In genomic region chr4:59764950-59765349, GRCm38 (mm10) we compare ENCODE assay signal across 11 mouse cellular contexts. TPM values are rescaled to one million over a fixed set of nuclear protein-coding genes. Genes with fewer than 3 reads are reported as not detected.
DNase-seq lines count a peak whose midpoint lies in the region; ATAC-seq and TF ChIP-seq lines count a peak whose summit lies in the region.
"Had no signal": no experiment of that assay in that cellular context is flagged by ENCODE, and none has a peak within 500 bp of the region (broad histone marks: within the 10 kb centered on the region; RNA-seq: fewer than 3 reads in every experiment).

No protein-coding gene starts in this region.

- 0 out of 2 replicates have a peak, but pooled peaks have one; percentile 38 for ATAC-seq in forebrain, embryonic 13.5 days
- no peak for ATAC-seq in liver, embryonic 11.5 days (replicated peaks; ENCODE audit: low FRiP score)
- ATAC-seq in liver, embryonic 12.5 days, result no peak
- ATAC-seq in midbrain, postnatal 0 days (ENCODE audit: low FRiP score), result no peak
- no peak for ATAC-seq in megakaryocyte, adult 5-6 weeks (ENCODE audit: poor library complexity, severe bottlenecking)

- H3K27ac ChIP-seq in forebrain, embryonic 13.5 days, result peak overlapping the region; percentile 63; the same call in 1 of the 2 replicates
- no peak overlapping the region for H3K27ac ChIP-seq in forebrain, embryonic 10.5 days
- no peak overlapping the region for H3K27ac ChIP-seq in liver, embryonic 11.5 days (ENCODE audit: low read depth, low read length)
- no peak overlapping the region for H3K27ac ChIP-seq in liver, embryonic 12.5 days
- H3K27ac ChIP-seq in hindbrain, embryonic 10.5 days, result peak overlapping the region; percentile 41; the same call in 1 of the 2 replicates
- H3K27ac ChIP-seq in midbrain, postnatal 0 days (ENCODE audit: low read depth, low read length), result peak overlapping the region; percentile 26; the same call in 1 of the 2 replicates
- H3K27ac ChIP-seq: neural tube, embryonic 12.5 days had no signal

- WGBS in forebrain, embryonic 13.5 days, result 79% methylated on average over 7 of the region's 7 CpGs
- 83% methylated on average over 7 of the region's 7 CpGs for whole genome bisulfite sequencing in forebrain, embryonic 10.5 days
- WGBS in liver, embryonic 11.5 days, result 54% methylated on average over 7 of the region's 7 CpGs
- WGBS in liver, embryonic 12.5 days (ENCODE audit: insufficient replicate concordance), result 60% methylated on average over 7 of the region's 7 CpGs
- 76% methylated on average over 7 of the region's 7 CpGs for WGBS in hindbrain, embryonic 10.5 days
- WGBS in midbrain, postnatal 0 days, result 70% methylated on average over 7 of the region's 7 CpGs

- H3K36me3 ChIP-seq in forebrain, embryonic 13.5 days (ENCODE audit: poor library complexity, severe bottlenecking), result peaks cover 11% of the 10 kb centered on the region
- peaks cover 14% of the 10 kb centered on the region for H3K36me3 ChIP-seq in forebrain, embryonic 10.5 days (replicated peaks)
- H3K36me3 ChIP-seq in liver, embryonic 11.5 days (ENCODE audit: control insufficient read depth, insufficient read depth, low read length), result peaks cover 2% of the 10 kb centered on the region; the same call in 1 of the 2 replicates
- peaks cover 14% of the 10 kb centered on the region for H3K36me3 ChIP-seq in liver, embryonic 12.5 days
- H3K36me3 ChIP-seq in hindbrain, embryonic 10.5 days, result peaks cover 14% of the 10 kb centered on the region
- 0 out of 2 replicates have a peak, but pooled peaks cover under 1% of the 10 kb centered on the region for H3K36me3 ChIP-seq in midbrain, postnatal 0 days (ENCODE audit: insufficient read depth, low read length)

- H3K4me1 ChIP-seq in forebrain, embryonic 13.5 days, result peaks cover 14% of the 10 kb centered on the region
- peaks cover 17% of the 10 kb centered on the region for H3K4me1 ChIP-seq in forebrain, embryonic 10.5 days
- no peaks in the 10 kb centered on the region for H3K4me1 ChIP-seq in liver, embryonic 11.5 days (replicated peaks; ENCODE audit: control insufficient read depth, insufficient read depth, low read length)
- peaks cover 11% of the 10 kb centered on the region for H3K4me1 ChIP-seq in liver, embryonic 12.5 days
- H3K4me1 ChIP-seq in hindbrain, embryonic 10.5 days (replicated peaks), result peaks cover 15% of the 10 kb centered on the region
- no peaks in the 10 kb centered on the region for H3K4me1 ChIP-seq in midbrain, postnatal 0 days (ENCODE audit: insufficient read depth, low read length)

- no peak for TF ChIP-seq CTCF in midbrain, postnatal 0 days (IDR thresholded peaks at IDR 0.05)

- no peak overlapping the region for H3K9ac ChIP-seq in forebrain, embryonic 13.5 days
- no peak overlapping the region for H3K9ac ChIP-seq in liver, embryonic 11.5 days (ENCODE audit: low read depth, low read length)
- no peak overlapping the region for H3K9ac ChIP-seq in liver, embryonic 12.5 days
- no peak overlapping the region for H3K9ac ChIP-seq in midbrain, postnatal 0 days (replicated peaks; ENCODE audit: low read length, poor library complexity, severe bottlenecking)
- H3K9ac ChIP-seq: neural tube, embryonic 12.5 days had no signal

- no peak for DNase-seq in forebrain, embryonic 10.5 days (ENCODE audit: extremely low spot score, low spot score)
- DNase-seq in liver, embryonic 11.5 days (ENCODE audit: low spot score), result no peak
- no peak for DNase-seq in hindbrain, embryonic 10.5 days (ENCODE audit: low spot score)
- DNase-seq in midbrain, postnatal 0 days (ENCODE audit: low spot score), result no peak
- no peak for DNase-seq in right cerebral cortex, postnatal 25 days
- DNase-seq: kidney, adult 8-10 months had no signal

- H3K27me3 ChIP-seq in forebrain, embryonic 13.5 days, result no peaks in the 10 kb centered on the region
- H3K27me3 ChIP-seq in forebrain, embryonic 10.5 days (ENCODE audit: poor library complexity, severe bottlenecking), result no peaks in the 10 kb centered on the region
- no peaks in the 10 kb centered on the region for H3K27me3 ChIP-seq in liver, embryonic 11.5 days (replicated peaks; ENCODE audit: control insufficient read depth, insufficient read depth, low read length)
- no peaks in the 10 kb centered on the region for H3K27me3 ChIP-seq in liver, embryonic 12.5 days (replicated peaks)
- H3K27me3 ChIP-seq in hindbrain, embryonic 10.5 days (ENCODE audit: insufficient read depth, poor library complexity, severe bottlenecking), result no peaks in the 10 kb centered on the region
- H3K27me3 ChIP-seq in midbrain, postnatal 0 days (ENCODE audit: insufficient read depth, low read length), result no peaks in the 10 kb centered on the region
- H3K27me3 ChIP-seq: neural tube, embryonic 12.5 days had no signal

- H3K4me3 ChIP-seq in forebrain, embryonic 13.5 days, result no peak overlapping the region
- H3K4me3 ChIP-seq in forebrain, embryonic 10.5 days, result no peak overlapping the region
- H3K4me3 ChIP-seq in liver, embryonic 11.5 days (ENCODE audit: low read depth, low read length), result no peak overlapping the region
- H3K4me3 ChIP-seq in liver, embryonic 12.5 days, result no peak overlapping the region
- H3K4me3 ChIP-seq in hindbrain, embryonic 10.5 days, result no peak overlapping the region
- no peak overlapping the region for H3K4me3 ChIP-seq in midbrain, postnatal 0 days (ENCODE audit: low read depth, low read length)
- H3K4me3 ChIP-seq: erythroblast, embryonic 14.5 days; neural tube, embryonic 12.5 days had no signal

- H3K9me3 ChIP-seq in forebrain, embryonic 13.5 days (replicated peaks), result no peaks in the 10 kb centered on the region
- H3K9me3 ChIP-seq in forebrain, embryonic 10.5 days, result no peaks in the 10 kb centered on the region
- H3K9me3 ChIP-seq in liver, embryonic 11.5 days (ENCODE audit: control insufficient read depth, low read length), result no peaks in the 10 kb centered on the region
- H3K9me3 ChIP-seq in liver, embryonic 12.5 days (replicated peaks), result no peaks in the 10 kb centered on the region
- no peaks in the 10 kb centered on the region for H3K9me3 ChIP-seq in hindbrain, embryonic 10.5 days
- no peaks in the 10 kb centered on the region for H3K9me3 ChIP-seq in midbrain, postnatal 0 days (ENCODE audit: low read length)
- H3K9me3 ChIP-seq: neural tube, embryonic 12.5 days had no signal

- H3K4me2 ChIP-seq in forebrain, embryonic 13.5 days, result peak overlapping the region; percentile 10; the same call in 1 of the 2 replicates
- peak overlapping the region; percentile 2; the same call in 1 of the 2 replicates for H3K4me2 ChIP-seq in liver, embryonic 11.5 days
- H3K4me2 ChIP-seq in liver, embryonic 12.5 days, result no peak overlapping the region
- H3K4me2 ChIP-seq in midbrain, postnatal 0 days (ENCODE audit: low read depth, low read length, poor library complexity, severe bottlenecking), result no peak overlapping the region
- H3K4me2 ChIP-seq: neural tube, embryonic 12.5 days had no signal

RNA-seq across cellular contexts. Expression of gene Inip, which starts 36.4 kb away (rescaled TPM):
- 96.1 and 96.8 TPM in 2 replicates for polyA plus RNA-seq in forebrain, embryonic 13.5 days (2015; fragmentation: Nextera tagmentation; extraction: Ambion mirVana)
- polyA plus RNA-seq in forebrain, embryonic 10.5 days (2016; fragmentation: Nextera tagmentation; extraction: Ambion mirVana), result 102 and 111 TPM in 2 replicates
- polyA plus RNA-seq in liver, embryonic 11.5 days (2014; fragmentation: Nextera tagmentation; extraction: Ambion mirVana), result 49.9 and 53.8 TPM in 2 replicates
- polyA plus RNA-seq in liver, embryonic 12.5 days (2016; fragmentation: Nextera tagmentation; extraction: Ambion mirVana), result 34.7 and 35.8 TPM in 2 replicates
- polyA plus RNA-seq in hindbrain, embryonic 10.5 days (2016; fragmentation: Nextera tagmentation; extraction: Ambion mirVana), result 86.7 and 103 TPM in 2 replicates
- 20.8 and 26.8 TPM in 2 replicates for total RNA-seq in midbrain, postnatal 0 days (2014; rRNA removed)
- 33.0 and 35.8 TPM in 2 replicates for polyA plus RNA-seq in midbrain, postnatal 0 days (2015; fragmentation: Nextera tagmentation; extraction: Ambion mirVana)
- total RNA-seq in megakaryocyte, adult 5-6 weeks (2015), result 41.6 and 49.0 TPM in 2 replicates
- total RNA-seq in megakaryocyte, adult 5-6 weeks (2017), result 47.3 and 52.7 TPM in 2 replicates

RNA-seq across cellular contexts. Expression of gene Snx30, which starts 40.7 kb away (rescaled TPM):
- 8.8 and 9.4 TPM in 2 replicates for polyA plus RNA-seq in forebrain, embryonic 13.5 days (2015; fragmentation: Nextera tagmentation; extraction: Ambion mirVana)
- polyA plus RNA-seq in forebrain, embryonic 10.5 days (2016; fragmentation: Nextera tagmentation; extraction: Ambion mirVana), result 5.7 and 5.8 TPM in 2 replicates
- 5.7 and 6.5 TPM in 2 replicates for polyA plus RNA-seq in liver, embryonic 11.5 days (2014; fragmentation: Nextera tagmentation; extraction: Ambion mirVana)
- polyA plus RNA-seq in liver, embryonic 12.5 days (2016; fragmentation: Nextera tagmentation; extraction: Ambion mirVana), result 5.6 and 7.5 TPM in 2 replicates
- polyA plus RNA-seq in hindbrain, embryonic 10.5 days (2016; fragmentation: Nextera tagmentation; extraction: Ambion mirVana), result 14.4 and 14.6 TPM in 2 replicates
- total RNA-seq in midbrain, postnatal 0 days (2014; rRNA removed), result 37.8 and 39.6 TPM in 2 replicates
- polyA plus RNA-seq in midbrain, postnatal 0 days (2015; fragmentation: Nextera tagmentation; extraction: Ambion mirVana), result 18.1 and 21.7 TPM in 2 replicates
- total RNA-seq in megakaryocyte, adult 5-6 weeks (2015), result 16.8 and 17.9 TPM in 2 replicates
- 28.2 and 29.7 TPM in 2 replicates for total RNA-seq in megakaryocyte, adult 5-6 weeks (2017)

Comparison
In these comparisons a context has a peak if more than half of its experiments do, and no peak if none do; other contexts are left out.
1. H3K27ac ChIP-seq: peak in forebrain, embryonic 13.5 days (single experiment), hindbrain, embryonic 10.5 days (single experiment) and midbrain, postnatal 0 days (single experiment); none in forebrain, embryonic 10.5 days (single experiment), liver, embryonic 11.5 days (single experiment) and liver, embryonic 12.5 days (single experiment).
2. H3K4me2 ChIP-seq: peak in forebrain, embryonic 13.5 days (single experiment) and liver, embryonic 11.5 days (single experiment); none in liver, embryonic 12.5 days (single experiment) and midbrain, postnatal 0 days (single experiment).